12 mouse cellular contexts compared by ENCODE assay signal in the genomic region with DNA sequence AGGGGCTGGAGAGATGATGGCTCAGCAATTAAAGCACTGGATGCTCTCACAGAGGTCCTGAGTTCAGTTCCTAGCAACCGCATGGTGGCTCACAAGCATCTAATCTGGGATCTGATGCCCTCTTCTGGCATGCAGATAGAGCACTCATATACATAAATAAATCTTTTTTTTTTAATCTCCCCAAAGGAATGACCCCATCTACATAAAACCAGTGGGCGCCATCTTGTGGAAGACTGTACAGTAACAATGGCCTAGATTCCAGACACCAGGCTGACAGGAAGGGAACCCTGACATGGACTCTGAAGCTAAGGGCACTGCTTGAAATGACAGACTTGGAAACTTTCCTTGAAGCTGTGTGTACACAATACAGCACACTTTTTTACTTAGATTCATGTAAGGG. TPM values are rescaled to one million over a fixed set of nuclear protein-coding genes. Genes with fewer than 3 reads are reported as not detected.
A peak's percentile ranks its signal among the peaks of the same experiment; 100 is the strongest.
DNase-seq lines count a peak whose midpoint lies in the region; ATAC-seq and TF ChIP-seq lines count a peak whose summit lies in the region.
"Had no signal": no experiment of that assay in that cellular context is flagged by ENCODE, and none has a peak within 500 bp of the region (broad histone marks: within the 10 kb centered on the region; RNA-seq: fewer than 3 reads in every experiment).

No protein-coding gene starts in this region.

- no peaks in the 10 kb centered on the region for H3K4me1 ChIP-seq in intestine, postnatal 0 days (replicated peaks; ENCODE audit: control insufficient read depth, insufficient read depth, low read length)
- H3K4me1 ChIP-seq in intestine, embryonic 16.5 days (ENCODE audit: control insufficient read depth, insufficient read depth, low read length): no peaks in the 10 kb centered on the region
- no peaks in the 10 kb centered on the region for H3K4me1 ChIP-seq in ES-E14 (ENCODE audit: control insufficient read depth in 2 of 2, insufficient read depth in 2 of 2, low read length in 2 of 2, poor library complexity in 1 of 2)
- H3K4me1 ChIP-seq: liver, embryonic 12.5 days; stomach, embryonic 15.5 days had no signal

- H3K4me2 ChIP-seq in intestine, postnatal 0 days (replicated peaks; ENCODE audit: low read depth): no peak overlapping the region
- no peak overlapping the region for H3K4me2 ChIP-seq in intestine, embryonic 16.5 days (ENCODE audit: low read depth, low read length)
- H3K4me2 ChIP-seq: forebrain, embryonic 13.5 days; liver, embryonic 12.5 days; neural tube, embryonic 13.5 days; stomach, embryonic 15.5 days had no signal

- no peaks in the 10 kb centered on the region for H3K27me3 ChIP-seq in intestine, postnatal 0 days (replicated peaks; ENCODE audit: control insufficient read depth, insufficient read depth, low read length)
- no peaks in the 10 kb centered on the region for H3K27me3 ChIP-seq in intestine, embryonic 16.5 days (replicated peaks; ENCODE audit: control insufficient read depth, insufficient read depth, low read length)
- H3K27me3 ChIP-seq: forebrain, embryonic 13.5 days; liver, embryonic 12.5 days; neural tube, embryonic 13.5 days; stomach, embryonic 15.5 days had no signal

- 89% methylated on average over 2 of the region's 2 CpGs for WGBS in intestine, postnatal 0 days
- WGBS in intestine, embryonic 16.5 days: 85% methylated on average over 2 of the region's 2 CpGs

- no peak overlapping the region for H3K27ac ChIP-seq in intestine, postnatal 0 days (ENCODE audit: low read depth, low read length)
- no peak overlapping the region for H3K27ac ChIP-seq in intestine, embryonic 16.5 days (ENCODE audit: low read length)
- no peak overlapping the region for H3K27ac ChIP-seq in ES-E14 (ENCODE audit: insufficient read depth, low read depth, low read length, poor library complexity, severe bottlenecking)
- H3K27ac ChIP-seq: forebrain, embryonic 13.5 days; liver, embryonic 12.5 days; neural tube, embryonic 13.5 days; stomach, embryonic 15.5 days had no signal

- TF ChIP-seq CTCF in intestine, postnatal 0 days (IDR thresholded peaks at IDR 0.05; ENCODE audit: low read depth): peak; percentile 46

- H3K36me3 ChIP-seq in intestine, postnatal 0 days (ENCODE audit: control insufficient read depth, insufficient read depth): no peaks in the 10 kb centered on the region
- no peaks in the 10 kb centered on the region for H3K36me3 ChIP-seq in intestine, embryonic 16.5 days (ENCODE audit: control insufficient read depth, insufficient read depth, low read length)
- no peaks in the 10 kb centered on the region for H3K36me3 ChIP-seq in ES-E14 (ENCODE audit: control insufficient read depth, insufficient read depth, low read length, poor library complexity, severe bottlenecking)
- H3K36me3 ChIP-seq: liver, embryonic 12.5 days; neural tube, embryonic 13.5 days; stomach, embryonic 15.5 days had no signal

- H3K9me3 ChIP-seq in intestine, postnatal 0 days (ENCODE audit: control insufficient read depth): no peaks in the 10 kb centered on the region
- no peaks in the 10 kb centered on the region for H3K9me3 ChIP-seq in intestine, embryonic 16.5 days (ENCODE audit: control insufficient read depth, low read length)
- no peaks in the 10 kb centered on the region for H3K9me3 ChIP-seq in ES-E14 (ENCODE audit: control insufficient read depth, insufficient read depth, low read depth, low read length)
- H3K9me3 ChIP-seq: forebrain, embryonic 13.5 days; liver, embryonic 12.5 days; neural tube, embryonic 13.5 days; stomach, embryonic 15.5 days had no signal

- intact Hi-C loops in gastrocnemius, postnatal 14 days (cut with DNase I; ENCODE audit: low total_unique reads): no loop called here

- no peak for ATAC-seq in intestine, postnatal 0 days
- no peak for ATAC-seq in intestine, embryonic 16.5 days
- ATAC-seq in monocyte, adult 5-6 weeks (replicated peaks; ENCODE audit: insufficient number of reproducible peaks, low FRiP score, low TSS enrichment, poor library complexity, severe bottlenecking): no peak
- ATAC-seq: liver, embryonic 12.5 days had no signal

- in situ Hi-C loops in ES-E14 (cut with MboI; ENCODE audit: low sequenced_read_pairs in 2 of 2, unreplicated experiment in 2 of 2): no loop called here

- DNase-seq in CD4-positive helper T cell, adult 2 months (ENCODE audit: low read depth, low spot score): peak; percentile 27
- DNase-seq in ES-E14 (ENCODE audit: low read depth, low spot score): peak; percentile 15
- DNase-seq in induced T-regulatory cell, adult 2 months (ENCODE audit: low read depth): peak; percentile 33
- DNase-seq in frontal cortex, postnatal 25 days (ENCODE audit: low spot score in 2 of 2): no peak
- DNase-seq in gastrocnemius, postnatal 14 days: no peak

- H3K9ac ChIP-seq in intestine, postnatal 0 days (ENCODE audit: low read depth, low read length): no peak overlapping the region
- H3K9ac ChIP-seq in intestine, embryonic 16.5 days (ENCODE audit: low read depth, low read length): no peak overlapping the region
- H3K9ac ChIP-seq in ES-E14 (ENCODE audit: insufficient read depth, low read depth, low read length, poor library complexity, severe bottlenecking): no peak overlapping the region
- H3K9ac ChIP-seq: forebrain, embryonic 13.5 days; liver, embryonic 12.5 days; neural tube, embryonic 13.5 days; stomach, embryonic 15.5 days had no signal

- H3K4me3 ChIP-seq in intestine, postnatal 0 days (ENCODE audit: low read depth, low read length): no peak overlapping the region
- H3K4me3 ChIP-seq in intestine, embryonic 16.5 days (ENCODE audit: low read length): no peak overlapping the region
- no peak overlapping the region for H3K4me3 ChIP-seq in ES-E14 (ENCODE audit: insufficient read depth in 1 of 2, low read depth in 1 of 2, low read length in 2 of 2, poor library complexity in 1 of 2, severe bottlenecking in 1 of 2)
- H3K4me3 ChIP-seq: forebrain, embryonic 13.5 days; liver, embryonic 12.5 days; neural tube, embryonic 13.5 days; stomach, embryonic 15.5 days had no signal

TF ChIP-seq in ES-E14, 5 proteins besides CTCF, POLR2A, EP300 and RAD21:
- TF ChIP-seq CHD2 (IDR thresholded peaks at IDR 0.05; ENCODE audit: low read depth, low read length): no peak
- no peak for TF ChIP-seq ZNF384 (IDR thresholded peaks at IDR 0.05; ENCODE audit: low read depth, low read length)
- TF ChIP-seq HCFC1 (IDR thresholded peaks at IDR 0.05; ENCODE audit: borderline replicate concordance, insufficient read depth, low read length): no peak
- TF ChIP-seq ZC3H11A (IDR thresholded peaks at IDR 0.05; ENCODE audit: borderline replicate concordance, low read depth, low read length): 0 out of 2 replicates have a peak, but pooled peaks have one; percentile 8
- TF ChIP-seq MAFK (IDR thresholded peaks at IDR 0.05; ENCODE audit: insufficient read depth, low read depth, low read length): no peak

RNA-seq across cellular contexts. Expression of a gene that starts 1.2 kb away (rescaled TPM):
- polyA plus RNA-seq in intestine, postnatal 0 days (2015; fragmentation: Nextera tagmentation; extraction: Ambion mirVana): not detected in 2 replicates
- polyA plus RNA-seq in intestine, embryonic 16.5 days (2015; fragmentation: Nextera tagmentation; extraction: Ambion mirVana): not detected in 2 replicates
- not detected in 2 replicates for total RNA-seq in ES-E14 (2012; rRNA removed)
- total RNA-seq in gastrocnemius, postnatal 14 days (2021): not detected
- not detected in 3 replicates for total RNA-seq in monocyte, adult 5-6 weeks (2017)
- polyA plus RNA-seq: forebrain, embryonic 13.5 days; liver, embryonic 12.5 days; neural tube, embryonic 13.5 days; stomach, embryonic 15.5 days had no signal

RNA-seq across cellular contexts. Expression of a gene that starts 47.9 kb away (rescaled TPM):
- polyA plus RNA-seq in intestine, postnatal 0 days (2015; fragmentation: Nextera tagmentation; extraction: Ambion mirVana): not detected in 2 replicates
- not detected in 2 replicates for polyA plus RNA-seq in intestine, embryonic 16.5 days (2015; fragmentation: Nextera tagmentation; extraction: Ambion mirVana)
- not detected in 2 replicates for total RNA-seq in ES-E14 (2012; rRNA removed)
- total RNA-seq in gastrocnemius, postnatal 14 days (2021): not detected
- 4.4 TPM in 1 of 3 replicates, not detected in the others for total RNA-seq in monocyte, adult 5-6 weeks (2017)
- polyA plus RNA-seq: forebrain, embryonic 13.5 days; liver, embryonic 12.5 days; neural tube, embryonic 13.5 days; stomach, embryonic 15.5 days had no signal

Comparison
In these comparisons a context has a peak if more than half of its experiments do, and no peak if none do; other contexts are left out.
1. DNase-seq: peak in CD4-positive helper T cell, adult 2 months (single experiment), ES-E14 (single experiment) and induced T-regulatory cell, adult 2 months (single experiment); none in frontal cortex, postnatal 25 days (0 of 2) and gastrocnemius, postnatal 14 days (single experiment).